Mouse (Mus musculus) hindbrain, embryonic 13.5 days (tissue): ENCODE measurements at regions not wholly inside any gene's neighbourhood (a gene's known extent, or its start where the extent isn't known, plus 50 kb on each side); places are given as distances from the start of the nearest gene placed in this dataset.

Experiments used
- ATAC-seq: fragments of 200-750 bp; cut with Nextera tagmentation; 2 replicates; pipeline ENCODE4 v1.8.0; 2017; ENCODE audit warnings: moderate TSS enrichment; ENCODE audit not compliant: low FRiP score
- H3K27ac ChIP-seq: fragments of 300-500 bp; sonication (generic); 2 replicates; pipeline ENCODE4 v1.5.1; 2015; ENCODE audit warnings: inconsistent platforms, mild to moderate bottlenecking, moderate library complexity
- H3K27me3 ChIP-seq: fragments of 300-500 bp; sonication (generic); 2 replicates; pipeline ENCODE4 v1.6.1; 2015; ENCODE audit warnings: mild to moderate bottlenecking, inconsistent platforms
- H3K36me3 ChIP-seq: fragments of 300-500 bp; sonication (generic); 2 replicates; pipeline ENCODE4 v1.6.1; 2015; ENCODE audit warnings: mild to moderate bottlenecking, inconsistent platforms
- H3K4me1 ChIP-seq: fragments of 300-500 bp; sonication (generic); replicated peaks from 2 replicates; pipeline ENCODE4 v1.6.1; 2015; ENCODE audit warnings: inconsistent platforms
- H3K4me2 ChIP-seq: fragments of 300-500 bp; sonication (generic); 2 replicates; pipeline ENCODE4 v1.6.1; 2015; ENCODE audit warnings: inconsistent platforms, mild to moderate bottlenecking, moderate library complexity
- H3K4me3 ChIP-seq: fragments of 300-500 bp; sonication (generic); 2 replicates; pipeline ENCODE4 v1.5.1; 2015; ENCODE audit warnings: mild to moderate bottlenecking, inconsistent platforms
- H3K9ac ChIP-seq: fragments of 300-500 bp; sonication (generic); 2 replicates; pipeline ENCODE4 v1.6.1; 2015; ENCODE audit warnings: mild to moderate bottlenecking, inconsistent platforms
- H3K9me3 ChIP-seq: fragments of 300-500 bp; sonication (generic); 2 replicates; pipeline ENCODE4 v1.6.1; 2016; ENCODE audit warnings: inconsistent platforms
- WGBS: fragments of 180-500 bp; shearing (Covaris S2); methylation state at CpG from one replicate; pipeline ENCODE4 v1.1.7; 2015; 5-methylcytosine and 5-hydroxymethylcytosine counted together

- H3K4me3 ChIP-seq, result no peak overlapping the region
- no peaks in the 10 kb centered on the region for H3K9me3 ChIP-seq
- no peak overlapping the region for H3K27ac ChIP-seq
- no peaks in the 10 kb centered on the region for H3K4me1 ChIP-seq
- H3K9ac ChIP-seq, result no peak overlapping the region
- no peaks in the 10 kb centered on the region for H3K36me3 ChIP-seq
- ATAC-seq, result no peak
- H3K27me3 ChIP-seq, result no peaks in the 10 kb centered on the region
- H3K4me2 ChIP-seq, result no peak overlapping the region
Measured at GRCm38 (mm10) chr14:17102486-17102885, 283.5 kb upstream of the Rarb start.

GRCm38 (mm10) chr14:17090573-17090937, 271.6 kb upstream of the Rarb start:
- peaks cover 9% of the 10 kb centered on the region; the same call in 1 of the 2 replicates for H3K4me1 ChIP-seq
- no peak overlapping the region for H3K27ac ChIP-seq
- 0 out of 2 replicates have a peak, but pooled peaks have one; percentile 24 for ATAC-seq
- no peaks in the 10 kb centered on the region for H3K27me3 ChIP-seq
- 24% methylated on average over 4 of the region's 4 CpGs for WGBS
- no peaks in the 10 kb centered on the region for H3K36me3 ChIP-seq
- no peak overlapping the region for H3K4me3 ChIP-seq
- H3K9ac ChIP-seq, result no peak overlapping the region
- H3K9me3 ChIP-seq, result no peaks in the 10 kb centered on the region
- no peak overlapping the region for H3K4me2 ChIP-seq

GRCm38 (mm10) chr14:17089640-17090572, 270.9 kb upstream of the Rarb start:
- Histone ChIP-seq H3K36me3 (no peaks in the 10 kb centered on the region), H3K9me3 (no peaks in the 10 kb centered on the region), H3K27ac (no peak overlapping the region), H3K4me1 (peaks cover 9% of the 10 kb centered on the region; the same call in 1 of the 2 replicates), H3K9ac (no peak overlapping the region), H3K27me3 (no peaks in the 10 kb centered on the region), H3K4me3 (no peak overlapping the region), H3K4me2 (no peak overlapping the region)
- WGBS, result 20% methylated on average over 3 of the region's 3 CpGs
- peak; percentile 39; the same call in 1 of the 2 replicates for ATAC-seq

GRCm38 (mm10) chr14:17089089-17089634, 270.2 kb upstream of the Rarb start:
- no peak for ATAC-seq
- peaks cover 9% of the 10 kb centered on the region; the same call in 1 of the 2 replicates for H3K4me1 ChIP-seq
- H3K4me2 ChIP-seq, result no peak overlapping the region
- H3K36me3 ChIP-seq, result no peaks in the 10 kb centered on the region
- no peaks in the 10 kb centered on the region for H3K9me3 ChIP-seq
- no peak overlapping the region for H3K4me3 ChIP-seq
- no peak overlapping the region for H3K27ac ChIP-seq
- no peaks in the 10 kb centered on the region for H3K27me3 ChIP-seq
- no peak overlapping the region for H3K9ac ChIP-seq

GRCm38 (mm10) chr14:17087828-17088227, 268.9 kb upstream of the Rarb start:
- Histone ChIP-seq H3K27ac (no peak overlapping the region), H3K9me3 (no peaks in the 10 kb centered on the region), H3K4me3 (no peak overlapping the region), H3K27me3 (no peaks in the 10 kb centered on the region), H3K4me1 (peaks cover 9% of the 10 kb centered on the region; the same call in 1 of the 2 replicates), H3K9ac (no peak overlapping the region), H3K4me2 (no peak overlapping the region), H3K36me3 (no peaks in the 10 kb centered on the region)
- no peak for ATAC-seq
- WGBS, result 91% methylated on average over 1 of the region's 1 CpGs

GRCm38 (mm10) chr14:17083907-17084306, 265.0 kb upstream of the Rarb start:
- H3K9ac ChIP-seq, result no peak overlapping the region
- WGBS, result 71% methylated on average over 2 of the region's 2 CpGs
- H3K4me2 ChIP-seq, result no peak overlapping the region
- H3K4me3 ChIP-seq, result no peak overlapping the region
- no peaks in the 10 kb centered on the region for H3K4me1 ChIP-seq
- no peaks in the 10 kb centered on the region for H3K36me3 ChIP-seq
- no peak overlapping the region for H3K27ac ChIP-seq
- no peaks in the 10 kb centered on the region for H3K27me3 ChIP-seq
- no peak for ATAC-seq
- H3K9me3 ChIP-seq, result no peaks in the 10 kb centered on the region

GRCm38 (mm10) chr14:17081904-17082303, 262.9 kb upstream of the Rarb start:
- H3K4me1 ChIP-seq, result no peaks in the 10 kb centered on the region
- H3K9me3 ChIP-seq, result no peaks in the 10 kb centered on the region
- no peaks in the 10 kb centered on the region for H3K27me3 ChIP-seq
- 15% methylated on average over 2 of the region's 2 CpGs for WGBS
- no peak overlapping the region for H3K4me3 ChIP-seq
- no peak overlapping the region for H3K9ac ChIP-seq
- no peak overlapping the region for H3K27ac ChIP-seq
- ATAC-seq, result no peak
- no peaks in the 10 kb centered on the region for H3K36me3 ChIP-seq
- no peak overlapping the region for H3K4me2 ChIP-seq

GRCm38 (mm10) chr14:17079513-17079912, 260.6 kb upstream of the Rarb start:
- 0 out of 2 replicates have a peak, but pooled peaks have one; percentile 57 for ATAC-seq
- Histone ChIP-seq H3K27me3 (no peaks in the 10 kb centered on the region), H3K27ac (no peak overlapping the region), H3K4me2 (no peak overlapping the region), H3K9me3 (no peaks in the 10 kb centered on the region), H3K4me3 (no peak overlapping the region), H3K4me1 (no peaks in the 10 kb centered on the region), H3K9ac (no peak overlapping the region), H3K36me3 (no peaks in the 10 kb centered on the region)
- 56% methylated on average over 2 of the region's 2 CpGs for WGBS

- 76% methylated on average over 1 of the region's 1 CpGs for WGBS
Measured at GRCm38 (mm10) chr14:17061358-17061757, 242.4 kb upstream of the Rarb start.

GRCm38 (mm10) chr14:17058438-17058837, 239.5 kb upstream of the Rarb start:
- Histone ChIP-seq H3K9ac (no peak overlapping the region), H3K9me3 (no peaks in the 10 kb centered on the region), H3K36me3 (no peaks in the 10 kb centered on the region), H3K27me3 (no peaks in the 10 kb centered on the region), H3K27ac (no peak overlapping the region), H3K4me2 (no peak overlapping the region), H3K4me1 (no peaks in the 10 kb centered on the region), H3K4me3 (no peak overlapping the region)
- no peak for ATAC-seq
- WGBS, result 97% methylated on average over 1 of the region's 1 CpGs

More at GRCm38 (mm10) chr14:17061358-17061757, 242.4 kb upstream of the Rarb start:
- no peak overlapping the region for H3K27ac ChIP-seq
- no peak for ATAC-seq
- no peaks in the 10 kb centered on the region for H3K27me3 ChIP-seq
- no peaks in the 10 kb centered on the region for H3K36me3 ChIP-seq
- H3K4me1 ChIP-seq, result no peaks in the 10 kb centered on the region
- no peak overlapping the region for H3K4me3 ChIP-seq
- H3K9ac ChIP-seq, result no peak overlapping the region
- H3K4me2 ChIP-seq, result no peak overlapping the region
- H3K9me3 ChIP-seq, result no peaks in the 10 kb centered on the region

- no peaks in the 10 kb centered on the region for H3K36me3 ChIP-seq
- H3K4me2 ChIP-seq, result no peak overlapping the region
- no peaks in the 10 kb centered on the region for H3K9me3 ChIP-seq
- H3K9ac ChIP-seq, result no peak overlapping the region
- H3K27ac ChIP-seq, result no peak overlapping the region
- H3K4me3 ChIP-seq, result no peak overlapping the region
- ATAC-seq, result no peak
- H3K27me3 ChIP-seq, result no peaks in the 10 kb centered on the region
- WGBS, result 93% methylated on average over 3 of the region's 3 CpGs
- no peaks in the 10 kb centered on the region for H3K4me1 ChIP-seq
Measured at GRCm38 (mm10) chr14:17057355-17057754, 238.4 kb upstream of the Rarb start.

- no peak overlapping the region for H3K27ac ChIP-seq
- no peaks in the 10 kb centered on the region for H3K9me3 ChIP-seq
- ATAC-seq, result no peak
- WGBS, result 82% methylated on average over 1 of the region's 1 CpGs
- H3K9ac ChIP-seq, result no peak overlapping the region
- H3K4me2 ChIP-seq, result no peak overlapping the region
- no peaks in the 10 kb centered on the region for H3K36me3 ChIP-seq
- no peaks in the 10 kb centered on the region for H3K4me1 ChIP-seq
- H3K27me3 ChIP-seq, result no peaks in the 10 kb centered on the region
- no peak overlapping the region for H3K4me3 ChIP-seq
Measured at GRCm38 (mm10) chr14:17055741-17056140, 236.8 kb upstream of the Rarb start.

- Histone ChIP-seq H3K27ac (no peak overlapping the region), H3K4me2 (no peak overlapping the region), H3K9me3 (no peaks in the 10 kb centered on the region), H3K36me3 (no peaks in the 10 kb centered on the region), H3K27me3 (no peaks in the 10 kb centered on the region), H3K4me3 (no peak overlapping the region), H3K4me1 (no peaks in the 10 kb centered on the region), H3K9ac (no peak overlapping the region)
- no peak for ATAC-seq
- WGBS, result 63% methylated on average over 3 of the region's 3 CpGs
Measured at GRCm38 (mm10) chr14:17054381-17054780, 235.4 kb upstream of the Rarb start.
